Mouse (Mus musculus) liver, embryonic 14.5 days (tissue): ENCODE results near the gene Ppt2.

ENCODE experiments used
- CTCF ChIP-seq: IDR thresholded peaks from 2 replicates; pipeline ENCODE4 v1.5.1; 2016; ENCODE audit warnings: antibody characterized with exemption, low read depth, control low read depth
- EP300 ChIP-seq: IDR thresholded peaks from 2 replicates; pipeline ENCODE4 v1.6.1; 2016; ENCODE audit warnings: antibody characterized with exemption, low read depth

DNA sequence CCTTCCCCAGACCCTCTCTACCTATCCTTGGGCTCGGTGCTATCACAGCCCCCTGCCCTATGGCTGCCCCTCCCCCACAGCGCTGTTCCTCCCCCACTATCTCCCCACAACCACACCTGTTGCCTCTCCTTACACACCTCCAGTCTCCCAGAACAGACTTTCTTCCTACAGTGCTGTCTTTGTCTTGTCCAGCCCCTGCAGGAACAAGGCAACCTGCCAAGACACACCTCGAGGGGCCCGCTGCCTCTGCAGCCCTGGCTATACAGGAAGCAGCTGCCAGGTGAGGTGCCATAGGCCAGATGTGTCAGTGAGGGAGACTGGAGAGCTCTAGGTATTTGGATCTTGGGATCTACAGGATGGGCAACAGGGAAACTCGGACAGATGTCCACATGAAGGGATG is 51.7 kb downstream of the Ppt2 start:
- TF ChIP-seq EP300 = no peak
- no peak for TF ChIP-seq CTCF
